Mouse (Mus musculus): ENCODE measurements around the gene 4921517D22Rik. TPM values are rescaled to one million over a fixed set of nuclear protein-coding genes. Genes with fewer than 3 reads are reported as not detected.
"Not testable (repeated sequence)": the region's sequence is repeated elsewhere in the genome, so short reads cannot be mapped to it uniquely, and the experiment has no call there.

Gene 4921517D22Rik
- polyA plus RNA-seq, 1 experiment = not detected

DNA sequence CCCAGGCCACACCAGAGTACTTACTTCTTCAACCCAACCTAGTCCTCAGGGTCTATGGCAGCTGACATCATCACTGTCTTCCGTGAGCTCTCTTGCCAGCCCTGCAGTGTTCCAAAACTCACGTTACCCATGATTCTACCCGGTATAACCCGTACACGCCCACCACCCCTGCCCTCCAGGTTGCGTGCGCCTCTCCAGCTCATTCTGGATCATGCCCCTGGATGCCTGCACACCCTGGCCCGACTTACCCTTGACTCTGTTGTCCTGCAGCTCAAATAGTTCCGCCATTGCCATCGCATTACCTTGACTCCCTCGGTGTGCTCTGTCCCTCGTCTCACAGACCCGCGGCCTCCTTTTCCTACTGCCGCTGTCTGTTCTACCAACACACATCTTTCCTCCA lies 16.3 kb upstream of the 4921517D22Rik start, which contains the start of gene Spata31d1a:
Gene Spata31d1a (minus strand): TSS at position 101 of the 400 bp plus-strand sequence.
- no peak within 1 kb of the TSS for H3K4me2 ChIP-seq (ENCODE audit: low read depth)
- H3K36me3 ChIP-seq (ENCODE audit: control insufficient read depth, insufficient read depth) = no peaks in the 10 kb centered on the region
- peaks cover 29% of the 10 kb centered on the region for H3K27me3 ChIP-seq (ENCODE audit: control insufficient read depth, insufficient read depth, insufficient read length)
- no peaks in the 10 kb centered on the region for H3K79me2 ChIP-seq (ENCODE audit: control insufficient read depth, insufficient read depth)
- H3K4me3 ChIP-seq = no peak within 1 kb of the TSS
- TF ChIP-seq POLR2A (IDR thresholded peaks at IDR 0.05; ENCODE audit: insufficient read length, low read depth) (no peak), MYOD1 (IDR thresholded peaks at IDR 0.05; ENCODE audit: control insufficient read depth in 1 of 3, insufficient read length in 2 of 3, low read depth in 2 of 3) (no peak), REST (IDR thresholded peaks at IDR 0.05; ENCODE audit: insufficient read depth, insufficient read length) (no peak), TCF12 (IDR thresholded peaks at IDR 0.05; ENCODE audit: insufficient read depth, poor library complexity, severe bottlenecking) (no peak), MYOG (IDR thresholded peaks at IDR 0.05; ENCODE audit: control insufficient read depth in 1 of 3, insufficient read depth in 1 of 3, insufficient read length in 2 of 3, low read depth in 2 of 3) (no peak), POLR2AphosphoS2 (IDR thresholded peaks at IDR 0.05; ENCODE audit: insufficient read length, low read depth) (no peak), SRF (IDR thresholded peaks at IDR 0.05; ENCODE audit: control insufficient read depth, insufficient read length, low read depth) (no peak), CEBPB (IDR thresholded peaks at IDR 0.05; ENCODE audit: insufficient read depth, poor library complexity, severe bottlenecking) (no peak), MAX (IDR thresholded peaks at IDR 0.05; ENCODE audit: low read depth) (no peak), TCF3 (IDR thresholded peaks at IDR 0.05; ENCODE audit: insufficient read length, low read depth) (no peak)
- no peak within 1 kb of the TSS for H3ac ChIP-seq (ENCODE audit: control insufficient read depth, insufficient read length)

DNA sequence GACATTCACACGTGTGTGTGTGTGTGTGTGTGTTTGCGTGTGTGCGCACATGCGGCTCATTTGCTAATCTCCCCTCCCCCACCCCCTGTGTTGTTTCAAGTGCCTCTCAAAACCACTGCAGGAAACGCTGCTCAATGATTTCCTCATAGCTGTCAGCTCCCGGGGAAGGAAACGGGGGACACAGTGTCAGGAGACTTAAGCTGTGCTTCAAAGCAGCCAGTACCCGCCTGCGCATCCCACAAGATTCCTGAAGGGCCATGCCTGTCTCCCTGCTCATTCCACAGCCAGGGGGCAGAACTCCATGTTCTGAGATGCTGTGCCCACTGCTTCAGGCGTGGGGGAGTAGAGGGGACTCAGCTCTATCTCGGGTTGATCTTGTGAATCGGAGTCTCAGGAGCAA lies 10.7 kb upstream of the 4921517D22Rik start:
- H3K27me3 ChIP-seq (ENCODE audit: control insufficient read depth, insufficient read depth, insufficient read length) = peaks cover 38% of the 10 kb centered on the region
- H3K4me3 ChIP-seq = no peak overlapping the region
- H3K4me2 ChIP-seq (ENCODE audit: low read depth) = no peak overlapping the region
- TF ChIP-seq CEBPB (IDR thresholded peaks at IDR 0.05; ENCODE audit: insufficient read depth, poor library complexity, severe bottlenecking) (no peak), MAX (IDR thresholded peaks at IDR 0.05; ENCODE audit: low read depth) (no peak), MYOD1 (IDR thresholded peaks at IDR 0.05; ENCODE audit: control insufficient read depth in 1 of 3, insufficient read length in 2 of 3, low read depth in 2 of 3) (no peak), TCF3 (IDR thresholded peaks at IDR 0.05; ENCODE audit: insufficient read length, low read depth) (no peak), E2F4 (IDR thresholded peaks at IDR 0.05; ENCODE audit: insufficient read depth) (no peak), POLR2A (IDR thresholded peaks at IDR 0.05; ENCODE audit: insufficient read length, low read depth) (no peak)
- H3ac ChIP-seq (ENCODE audit: control insufficient read depth, insufficient read length) = no peak overlapping the region
- no peaks in the 10 kb centered on the region for H3K36me3 ChIP-seq (ENCODE audit: control insufficient read depth, insufficient read depth)
- H3K79me2 ChIP-seq (ENCODE audit: control insufficient read depth, insufficient read depth) = no peaks in the 10 kb centered on the region

DNA sequence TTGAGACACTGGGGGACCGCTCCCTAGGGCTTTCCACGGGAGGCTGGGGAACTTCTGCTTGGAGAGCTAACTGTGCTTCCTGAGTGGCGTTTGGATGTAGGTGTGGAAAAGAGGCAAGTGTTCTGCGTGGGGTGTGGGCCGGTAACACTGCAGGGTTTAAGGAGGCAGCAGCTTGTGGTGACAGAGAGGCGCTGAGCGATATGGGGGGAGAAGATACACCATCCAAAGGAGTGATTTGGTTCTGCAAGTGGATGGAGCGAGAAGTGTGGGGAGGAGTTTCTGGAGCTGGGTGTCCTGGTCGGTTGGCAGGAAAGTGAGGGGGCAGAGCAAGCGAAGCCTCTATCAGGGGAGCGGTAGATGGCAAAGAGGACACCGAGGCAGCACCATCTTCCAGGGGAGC lies 9.6 kb upstream of the 4921517D22Rik start:
- Histone ChIP-seq H3K4me2 (ENCODE audit: low read depth) (no peak overlapping the region), H3K4me3 (no peak overlapping the region), H3K27me3 (ENCODE audit: control insufficient read depth, insufficient read depth, insufficient read length) (peaks cover 41% of the 10 kb centered on the region), H3K36me3 (ENCODE audit: control insufficient read depth, insufficient read depth) (no peaks in the 10 kb centered on the region), H3K79me2 (ENCODE audit: control insufficient read depth, insufficient read depth) (no peaks in the 10 kb centered on the region), H3ac (ENCODE audit: control insufficient read depth, insufficient read length) (no peak overlapping the region)
- TF ChIP-seq E2F4 (IDR thresholded peaks at IDR 0.05; ENCODE audit: insufficient read depth) = no peak
- no peak for TF ChIP-seq TCF3 (IDR thresholded peaks at IDR 0.05; ENCODE audit: insufficient read length, low read depth)
- no peak for TF ChIP-seq REST (IDR thresholded peaks at IDR 0.05; ENCODE audit: insufficient read depth, insufficient read length)
- no peak for TF ChIP-seq MYOG (IDR thresholded peaks at IDR 0.05; ENCODE audit: control insufficient read depth in 1 of 3, insufficient read depth in 1 of 3, insufficient read length in 2 of 3, low read depth in 2 of 3)
- no peak for TF ChIP-seq CEBPB (IDR thresholded peaks at IDR 0.05; ENCODE audit: insufficient read depth, poor library complexity, severe bottlenecking)
- TF ChIP-seq MYOD1 (IDR thresholded peaks at IDR 0.05; ENCODE audit: control insufficient read depth in 1 of 3, insufficient read length in 2 of 3, low read depth in 2 of 3) = no peak
- no peak for TF ChIP-seq SRF (IDR thresholded peaks at IDR 0.05; ENCODE audit: control insufficient read depth, insufficient read length, low read depth)
- no peak for TF ChIP-seq MAX (IDR thresholded peaks at IDR 0.05; ENCODE audit: low read depth)
- TF ChIP-seq USF1 (IDR thresholded peaks at IDR 0.05; ENCODE audit: low read depth) = no peak
- TF ChIP-seq TCF12 (IDR thresholded peaks at IDR 0.05; ENCODE audit: insufficient read depth, poor library complexity, severe bottlenecking) = no peak
- TF ChIP-seq POLR2AphosphoS2 (IDR thresholded peaks at IDR 0.05; ENCODE audit: insufficient read length, low read depth) = no peak
- TF ChIP-seq POLR2A (IDR thresholded peaks at IDR 0.05; ENCODE audit: insufficient read length, low read depth) = no peak

DNA sequence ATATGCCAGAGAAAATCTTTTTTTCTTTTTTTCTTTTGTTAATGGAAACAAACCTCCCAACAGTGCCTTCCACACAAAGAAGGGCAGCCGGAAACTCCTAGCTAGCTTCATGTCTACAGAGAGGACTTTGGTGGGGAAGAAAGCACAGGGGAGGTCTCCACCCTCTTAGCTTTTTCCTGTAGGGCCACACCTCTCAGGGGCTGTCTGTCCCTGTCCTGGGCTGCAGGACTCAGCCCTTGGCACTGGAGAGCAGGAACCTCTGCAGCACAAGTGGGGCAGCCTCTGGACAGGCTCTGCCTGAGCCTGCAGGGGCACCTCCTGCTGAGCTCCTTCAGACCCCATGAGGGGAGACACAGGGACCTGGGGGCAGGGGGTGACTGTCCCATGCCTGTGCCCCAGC lies 6.2 kb upstream of the 4921517D22Rik start:
- not testable (repeated sequence) for H3K4me3 ChIP-seq; H3K36me3 ChIP-seq (ENCODE audit: control insufficient read depth, insufficient read depth); H3K4me2 ChIP-seq (ENCODE audit: low read depth); H3ac ChIP-seq (ENCODE audit: control insufficient read depth, insufficient read length); H3K79me2 ChIP-seq (ENCODE audit: control insufficient read depth, insufficient read depth)
- H3K27me3 ChIP-seq (ENCODE audit: control insufficient read depth, insufficient read depth, insufficient read length) = peaks cover 43% of the 10 kb centered on the region

DNA sequence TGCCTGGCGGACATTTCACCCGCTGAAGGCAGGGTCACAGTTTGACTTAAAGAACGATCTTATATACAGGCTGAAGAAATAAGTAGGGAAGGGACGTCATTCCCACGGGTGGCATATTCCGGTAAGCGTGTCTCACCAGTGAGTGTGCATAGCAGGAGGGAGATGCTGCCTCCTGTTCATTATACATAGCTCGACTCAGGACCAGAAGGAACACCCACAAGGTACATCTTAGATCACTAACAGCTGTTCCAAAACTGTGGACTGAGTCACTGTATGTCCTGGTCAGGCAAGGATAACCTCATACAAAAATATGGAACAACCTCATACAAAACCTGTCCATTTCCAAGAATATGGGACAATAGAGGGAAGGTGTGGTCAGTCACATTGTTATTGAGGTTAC lies 5.2 kb upstream of the 4921517D22Rik start:
- Histone ChIP-seq H3K27me3 (ENCODE audit: control insufficient read depth, insufficient read depth, insufficient read length) (peaks cover 33% of the 10 kb centered on the region), H3K4me2 (ENCODE audit: low read depth) (no peak overlapping the region), H3K36me3 (ENCODE audit: control insufficient read depth, insufficient read depth) (no peaks in the 10 kb centered on the region), H3K79me2 (ENCODE audit: control insufficient read depth, insufficient read depth) (no peaks in the 10 kb centered on the region), H3K4me3 (no peak overlapping the region), H3ac (ENCODE audit: control insufficient read depth, insufficient read length) (no peak overlapping the region)
- TF ChIP-seq MYOD1 (IDR thresholded peaks at IDR 0.05; ENCODE audit: control insufficient read depth in 1 of 3, insufficient read length in 2 of 3, low read depth in 2 of 3) (no peak), E2F4 (IDR thresholded peaks at IDR 0.05; ENCODE audit: insufficient read depth) (no peak), POLR2A (IDR thresholded peaks at IDR 0.05; ENCODE audit: insufficient read length, low read depth) (no peak), USF1 (IDR thresholded peaks at IDR 0.05; ENCODE audit: low read depth) (no peak), POLR2AphosphoS2 (IDR thresholded peaks at IDR 0.05; ENCODE audit: insufficient read length, low read depth) (no peak), TCF12 (IDR thresholded peaks at IDR 0.05; ENCODE audit: insufficient read depth, poor library complexity, severe bottlenecking) (no peak), REST (IDR thresholded peaks at IDR 0.05; ENCODE audit: insufficient read depth, insufficient read length) (no peak), CEBPB (IDR thresholded peaks at IDR 0.05; ENCODE audit: insufficient read depth, poor library complexity, severe bottlenecking) (no peak), SRF (IDR thresholded peaks at IDR 0.05; ENCODE audit: control insufficient read depth, insufficient read length, low read depth) (no peak), TCF3 (IDR thresholded peaks at IDR 0.05; ENCODE audit: insufficient read length, low read depth) (no peak)

Data from myocyte (in vitro differentiated cells).